Mouse (Mus musculus) lung, adult 2 months (tissue): ENCODE results near the gene Hmg20a.

Source experiments
- CTCF ChIP-seq: fragments of 200-500 bp; IDR thresholded peaks from 2 replicates; pipeline ENCODE4 v1.5.1; 2011; ENCODE audit warnings: mild to moderate bottlenecking, low read length, control low read depth; ENCODE audit not compliant: insufficient read depth
- POLR2A ChIP-seq: fragments of 200-500 bp; IDR thresholded peaks from 2 replicates; pipeline ENCODE4 v1.6.1; 2011; ENCODE audit warnings: low read depth, mild to moderate bottlenecking, control low read depth, low read length, borderline replicate concordance; ENCODE audit errors: extremely low read depth

GRCm38 (mm10) chr9:56368814-56369213 lies 49.6 kb upstream of the Hmg20a start:
- no peak for TF ChIP-seq CTCF
- TF ChIP-seq POLR2A: no peak
